Mouse (Mus musculus) cortical plate, adult 2 months (tissue): ENCODE data around the gene Olfr126.

ENCODE experiments used
- CTCF ChIP-seq: fragments of 200-500 bp; IDR thresholded peaks from 2 replicates; pipeline ENCODE4 v1.5.1; 2011; ENCODE audit warnings: mild to moderate bottlenecking, control low read depth, low read length; ENCODE audit not compliant: insufficient read depth; ENCODE audit errors: extremely low read depth
- POLR2A ChIP-seq: fragments of 200-500 bp; IDR thresholded peaks from 2 replicates; pipeline ENCODE4 v1.6.1; 2011; ENCODE audit warnings: mild to moderate bottlenecking, low read length, control low read depth; ENCODE audit not compliant: insufficient read depth; ENCODE audit errors: extremely low read depth

DNA sequence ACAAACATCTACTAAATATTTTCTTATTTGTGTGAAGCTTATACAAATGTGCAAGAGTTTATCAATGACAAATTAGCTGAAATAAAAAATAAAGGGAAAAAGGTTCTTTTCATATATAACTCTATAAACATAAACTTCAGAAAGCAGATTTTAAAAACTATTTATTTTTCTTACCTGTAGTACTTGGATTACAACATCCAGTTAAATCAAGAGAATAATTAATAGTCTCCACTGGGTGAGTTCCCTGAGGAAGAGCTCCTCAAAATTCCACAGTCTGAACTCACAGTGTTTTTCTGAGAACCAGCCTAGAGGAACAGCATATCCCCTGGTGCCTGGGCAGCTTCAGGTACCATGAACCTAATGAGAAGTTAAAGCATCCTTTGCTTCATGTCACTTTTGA is 14.6 kb upstream of the Olfr126 start, which contains the start of gene Olfr125:
- TF ChIP-seq CTCF: no peak
- no peak for TF ChIP-seq POLR2A
